Mouse (Mus musculus) E14TG2a.4 (cell line): Measurements from ENCODE around the gene Gm17651.

Experiments used
- CTCF ChIP-seq: conservative IDR thresholded peaks from 2 replicates; pipeline ENCODE4 v1.5.1; 2014; ENCODE audit warnings: low read length
- NANOG ChIP-seq: IDR thresholded peaks from 2 replicates; pipeline ENCODE4 v1.6.1; 2014; ENCODE audit warnings: borderline replicate concordance, low read length, mixed read lengths
- POU5F1 ChIP-seq: IDR thresholded peaks from 2 replicates; pipeline ENCODE4 v1.6.1; 2014; ENCODE audit warnings: low read length, borderline replicate concordance

GRCm38 (mm10) chr3:97682159-97682502 lies 7.6 kb upstream of the Gm17651 start:
- TF ChIP-seq CTCF (no peak), POU5F1 (no peak), NANOG (no peak)
